Mouse (Mus musculus): ENCODE measurements around the gene Acad12.
"Not testable (repeated sequence)": the region's sequence is repeated elsewhere in the genome, so short reads cannot be mapped to it uniquely, and the experiment has no call there.

Acad12 gene

GRCm38 (mm10) chr5:121618592-121619513, at the start of gene Acad12:
TSS of gene Acad12 (minus strand) at chr5:121618938.
- in situ Hi-C loops (cut with MboI, MseI) = no loop called here

- in situ Hi-C loops (cut with MboI, MseI) = no loop called here
Measured at GRCm38 (mm10) chr5:121668411-121668810, 49.7 kb upstream of the Acad12 start.

- in situ Hi-C loops (cut with MboI, MseI) = no loop called here
Measured at GRCm38 (mm10) chr5:121667067-121667466, 48.3 kb upstream of the Acad12 start.

GRCm38 (mm10) chr5:121664971-121665370, 46.2 kb upstream of the Acad12 start:
- in situ Hi-C loops (cut with MboI, MseI) = no loop called here

- in situ Hi-C loops (cut with MboI, MseI) = no loop called here
Measured at GRCm38 (mm10) chr5:121664078-121664477, 45.3 kb upstream of the Acad12 start.

GRCm38 (mm10) chr5:121663456-121663855, 44.7 kb upstream of the Acad12 start:
- in situ Hi-C loops (cut with MboI, MseI) = no loop called here

- in situ Hi-C loops (cut with MboI, MseI) = no loop called here
Measured at GRCm38 (mm10) chr5:121661494-121661893, 42.8 kb upstream of the Acad12 start.

GRCm38 (mm10) chr5:121660897-121661254, 42.1 kb upstream of the Acad12 start:
- in situ Hi-C loops (cut with MboI, MseI) = no loop called here

GRCm38 (mm10) chr5:121660059-121660896, 41.5 kb upstream of the Acad12 start, which contains the start of the genes Acad10 and Brap:
TSS of gene Acad10 (minus strand) at chr5:121660514.
TSS of gene Brap (plus strand) at chr5:121660563.
- in situ Hi-C loops (cut with MboI, MseI) = no loop called here

GRCm38 (mm10) chr5:121657656-121658055, 38.9 kb upstream of the Acad12 start:
- in situ Hi-C loops (cut with MboI, MseI) = not testable (repeated sequence)

- in situ Hi-C loops (cut with MboI, MseI) = not testable (repeated sequence)
Measured at GRCm38 (mm10) chr5:121656866-121657265, 38.1 kb upstream of the Acad12 start.

GRCm38 (mm10) chr5:121654526-121654925, 35.8 kb upstream of the Acad12 start:
- in situ Hi-C loops (cut with MboI, MseI) = no loop called here

- in situ Hi-C loops (cut with MboI, MseI) = no loop called here
Measured at GRCm38 (mm10) chr5:121649134-121649533, 30.4 kb upstream of the Acad12 start.

GRCm38 (mm10) chr5:121639601-121640000, 20.9 kb upstream of the Acad12 start:
- in situ Hi-C loops (cut with MboI, MseI) = no loop called here

- in situ Hi-C loops (cut with MboI, MseI) = no loop called here
Measured at GRCm38 (mm10) chr5:121637296-121637695, 18.6 kb upstream of the Acad12 start.

GRCm38 (mm10) chr5:121634668-121635067, 15.9 kb upstream of the Acad12 start:
- in situ Hi-C loops (cut with MboI, MseI) = no loop called here

GRCm38 (mm10) chr5:121632804-121633203, 14.1 kb upstream of the Acad12 start:
- in situ Hi-C loops (cut with MboI, MseI) = no loop called here

GRCm38 (mm10) chr5:121631106-121631647, 12.4 kb upstream of the Acad12 start:
- in situ Hi-C loops (cut with MboI, MseI) = not testable (repeated sequence)

- in situ Hi-C loops (cut with MboI, MseI) = no loop called here
Measured at GRCm38 (mm10) chr5:121627871-121628270, 9.1 kb upstream of the Acad12 start.

- in situ Hi-C loops (cut with MboI, MseI) = no loop called here
Measured at GRCm38 (mm10) chr5:121623241-121623640, 4.5 kb upstream of the Acad12 start.

- in situ Hi-C loops (cut with MboI, MseI) = no loop called here
Measured at GRCm38 (mm10) chr5:121621102-121621501, 2.4 kb upstream of the Acad12 start.

- in situ Hi-C loops (cut with MboI, MseI) = not testable (repeated sequence)
Measured at GRCm38 (mm10) chr5:121614921-121615320, 3.8 kb downstream of the Acad12 start.

All from T-helper 2 cell (primary cell).